Mouse (Mus musculus): ENCODE results near the gene Stard3nl.

The Stard3nl gene

GRCm38 (mm10) chr13:19395688-19396354, at the start of gene Stard3nl:
Stard3nl (minus strand) TSS chr13:19395795.
- DNase-seq (ENCODE audit: low read depth in 2 of 2, low spot score in 2 of 2), result peak; percentile 97 to 98

- peak in 1 of 2 experiments; percentile 11 for DNase-seq (ENCODE audit: low read depth in 2 of 2, low spot score in 2 of 2)
These were observed 42.4 kb upstream of the Stard3nl start for GRCm38 (mm10) chr13:19438040-19438439.

GRCm38 (mm10) chr13:19429812-19430370, 34.3 kb upstream of the Stard3nl start:
- DNase-seq (ENCODE audit: low read depth in 2 of 2, low spot score in 2 of 2), result no peak

GRCm38 (mm10) chr13:19428076-19428475, 32.5 kb upstream of the Stard3nl start:
- no peak for DNase-seq (ENCODE audit: low read depth in 2 of 2, low spot score in 2 of 2)

- no peak for DNase-seq (ENCODE audit: low read depth in 2 of 2, low spot score in 2 of 2)
These were observed 29.0 kb upstream of the Stard3nl start for GRCm38 (mm10) chr13:19424563-19424962.

GRCm38 (mm10) chr13:19422521-19422920, 26.9 kb upstream of the Stard3nl start:
- DNase-seq (ENCODE audit: low read depth in 2 of 2, low spot score in 2 of 2), result no peak

GRCm38 (mm10) chr13:19417885-19418521, 22.4 kb upstream of the Stard3nl start:
- no peak for DNase-seq (ENCODE audit: low read depth in 2 of 2, low spot score in 2 of 2)

GRCm38 (mm10) chr13:19415894-19416531, 20.4 kb upstream of the Stard3nl start:
- DNase-seq (ENCODE audit: low read depth in 2 of 2, low spot score in 2 of 2), result no peak

- DNase-seq (ENCODE audit: low read depth in 2 of 2, low spot score in 2 of 2), result no peak
These were observed 19.7 kb upstream of the Stard3nl start for GRCm38 (mm10) chr13:19415337-19415736.

- no peak for DNase-seq (ENCODE audit: low read depth in 2 of 2, low spot score in 2 of 2)
These were observed 16.8 kb upstream of the Stard3nl start for GRCm38 (mm10) chr13:19412334-19412939.

- DNase-seq (ENCODE audit: low read depth in 2 of 2, low spot score in 2 of 2), result no peak
These were observed 16.3 kb upstream of the Stard3nl start for GRCm38 (mm10) chr13:19411886-19412285.

- DNase-seq (ENCODE audit: low read depth in 2 of 2, low spot score in 2 of 2), result no peak
These were observed 15.1 kb upstream of the Stard3nl start for GRCm38 (mm10) chr13:19410694-19411093.

- DNase-seq (ENCODE audit: low read depth in 2 of 2, low spot score in 2 of 2), result no peak
These were observed 12.4 kb upstream of the Stard3nl start for GRCm38 (mm10) chr13:19407953-19408352.

GRCm38 (mm10) chr13:19404623-19405022, 9.0 kb upstream of the Stard3nl start:
- DNase-seq (ENCODE audit: low read depth in 2 of 2, low spot score in 2 of 2), result no peak

- DNase-seq (ENCODE audit: low read depth in 2 of 2, low spot score in 2 of 2), result no peak
These were observed 552 bp downstream of the Stard3nl start for GRCm38 (mm10) chr13:19394798-19395687.

- no peak for DNase-seq (ENCODE audit: low read depth in 2 of 2, low spot score in 2 of 2)
These were observed 1.4 kb downstream of the Stard3nl start for GRCm38 (mm10) chr13:19394171-19394570.

- no peak for DNase-seq (ENCODE audit: low read depth in 2 of 2, low spot score in 2 of 2)
These were observed 1.9 kb downstream of the Stard3nl start for GRCm38 (mm10) chr13:19393731-19394130.

GRCm38 (mm10) chr13:19391608-19392007, 4.0 kb downstream of the Stard3nl start:
- DNase-seq (ENCODE audit: low read depth in 2 of 2, low spot score in 2 of 2), result no peak

GRCm38 (mm10) chr13:19390296-19390695, 5.3 kb downstream of the Stard3nl start:
- no peak for DNase-seq (ENCODE audit: low read depth in 2 of 2, low spot score in 2 of 2)

- no peak for DNase-seq (ENCODE audit: low read depth in 2 of 2, low spot score in 2 of 2)
These were observed 5.7 kb downstream of the Stard3nl start for GRCm38 (mm10) chr13:19389896-19390295.

GRCm38 (mm10) chr13:19389434-19389833, 6.2 kb downstream of the Stard3nl start:
- no peak for DNase-seq (ENCODE audit: low read depth in 2 of 2, low spot score in 2 of 2)

Measured in CD8-positive naive resting alpha-beta T cell, adult 2 months (primary cell).